Mouse (Mus musculus) lung, adult 2 months (tissue): ENCODE data around the gene Ttc38. TPM values are rescaled to one million over a fixed set of nuclear protein-coding genes. Genes with fewer than 3 reads are reported as not detected.
A peak's percentile ranks its signal among the peaks of the same experiment; 100 is the strongest.

ENCODE experiments used
- DNase-seq: peaks from one replicate; pipeline ENCODE4 v3.0.0; 2022
- H3K4me1 ChIP-seq: fragments of 200-500 bp; 2 replicates; pipeline ENCODE4 v1.6.1; 2011; ENCODE audit warnings: low read length; ENCODE audit not compliant: control insufficient read depth, insufficient read depth
- H3K4me3 ChIP-seq: fragments of 200-500 bp; replicated peaks from 2 replicates; pipeline ENCODE3; 2011; ENCODE audit warnings: low read depth, mild to moderate bottlenecking, control low read depth, low read length; ENCODE audit errors: extremely low read depth
- CTCF ChIP-seq: fragments of 200-500 bp; IDR thresholded peaks from 2 replicates; pipeline ENCODE4 v1.5.1; 2011; ENCODE audit warnings: mild to moderate bottlenecking, low read length, control low read depth; ENCODE audit not compliant: insufficient read depth
- POLR2A ChIP-seq: fragments of 200-500 bp; IDR thresholded peaks from 2 replicates; pipeline ENCODE4 v1.6.1; 2011; ENCODE audit warnings: low read depth, mild to moderate bottlenecking, control low read depth, low read length, borderline replicate concordance; ENCODE audit errors: extremely low read depth
- WGBS: fragments of 180-500 bp; shearing (Covaris S2); methylation state at CpG from one replicate; pipeline ENCODE4 v1.1.7; 2018; 5-methylcytosine and 5-hydroxymethylcytosine counted together
- polyA plus RNA-seq: library from polyadenylated mRNA; depleted of rRNA; stranded (reverse); fragments of >200 nt; gene quantifications from 2 replicates; pipeline ENCODE4 v1.2.3, GENCODE M21; 2012; rRNA removed

Gene Ttc38
- polyA plus RNA-seq, result 8.7 and 13.0 TPM in 2 replicates

GRCm38 (mm10) chr15:85831954-85832590, at the start of gene Ttc38:
Gene Ttc38, plus strand, starts transcription at chr15:85832306.
- Histone ChIP-seq H3K4me3 (peak within 1 kb of the TSS; percentile 90), H3K4me1 (peaks cover 5% of the 10 kb centered on the region)
- peak; percentile 81 for DNase-seq
- TF ChIP-seq POLR2A (peak; percentile 75; the same call in 1 of the 2 replicates), CTCF (no peak)
- WGBS, result under 1% methylated on average over 27 of the region's 27 CpGs

GRCm38 (mm10) chr15:85783146-85783545, 49.0 kb upstream of the Ttc38 start:
- TF ChIP-seq CTCF (no peak), POLR2A (no peak)
- WGBS, result 66% methylated on average over 4 of the region's 4 CpGs
- Histone ChIP-seq H3K4me3 (no peak overlapping the region), H3K4me1 (no peaks in the 10 kb centered on the region)
- no peak for DNase-seq

GRCm38 (mm10) chr15:85784341-85784740, 47.8 kb upstream of the Ttc38 start:
- WGBS, result 92% methylated on average over 3 of the region's 3 CpGs
- no peak for DNase-seq
- Histone ChIP-seq H3K4me3 (no peak overlapping the region), H3K4me1 (no peaks in the 10 kb centered on the region)
- no peak for TF ChIP-seq CTCF
- no peak for TF ChIP-seq POLR2A

DNA sequence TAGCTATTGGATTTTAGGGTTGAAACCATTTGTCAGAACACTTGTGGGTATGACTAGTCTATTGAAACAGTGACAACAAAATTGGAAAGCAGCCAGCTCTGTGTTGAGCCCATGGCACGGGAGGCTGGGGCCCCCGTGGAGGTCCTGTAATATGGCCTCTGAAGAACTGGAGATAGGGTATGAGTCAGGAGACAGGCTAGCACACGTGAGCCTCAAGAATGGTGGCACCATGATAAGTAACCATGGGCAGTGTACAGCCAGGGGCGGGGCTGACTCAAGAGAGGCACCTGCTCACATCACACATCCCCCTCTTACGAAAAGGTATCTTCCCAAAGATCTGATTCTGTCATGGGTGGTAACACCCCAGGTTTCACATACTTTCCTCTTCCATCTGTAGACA, 45.4 kb upstream of the Ttc38 start:
- TF ChIP-seq POLR2A, result no peak
- TF ChIP-seq CTCF, result no peak
- no peak for DNase-seq
- no peaks in the 10 kb centered on the region for H3K4me1 ChIP-seq
- whole genome bisulfite sequencing, result 61% methylated on average over 5 of the region's 5 CpGs
- H3K4me3 ChIP-seq, result no peak overlapping the region

GRCm38 (mm10) chr15:85787482-85787881, 44.6 kb upstream of the Ttc38 start:
- H3K4me3 ChIP-seq, result no peak overlapping the region
- 87% methylated on average over 6 of the region's 6 CpGs for WGBS
- no peak for DNase-seq
- no peaks in the 10 kb centered on the region for H3K4me1 ChIP-seq
- no peak for TF ChIP-seq POLR2A
- TF ChIP-seq CTCF, result no peak

DNA sequence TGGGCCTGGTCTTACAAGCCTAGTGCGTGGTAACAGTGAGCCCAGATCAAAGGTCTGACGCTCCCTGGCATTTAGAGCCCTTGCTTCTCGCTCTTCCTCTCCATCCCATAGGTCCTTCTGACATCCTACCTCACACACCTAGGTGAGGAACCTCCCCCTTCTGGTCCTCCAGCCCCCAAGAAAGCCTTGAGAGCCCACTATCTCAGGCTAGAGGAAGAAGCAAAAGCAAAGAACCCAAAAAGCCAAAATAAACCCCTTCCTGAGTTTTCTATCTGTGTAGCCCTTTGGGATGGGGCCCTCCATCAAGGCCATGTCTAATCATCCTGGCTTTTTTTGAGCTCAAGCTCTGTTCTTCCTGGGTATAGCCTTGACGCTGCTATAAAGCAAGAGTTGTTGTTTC, 44.1 kb upstream of the Ttc38 start:
- 90% methylated on average over 4 of the region's 4 CpGs for WGBS
- no peak for DNase-seq
- Histone ChIP-seq H3K4me3 (no peak overlapping the region), H3K4me1 (no peaks in the 10 kb centered on the region)
- TF ChIP-seq CTCF, result no peak
- TF ChIP-seq POLR2A, result no peak

DNA sequence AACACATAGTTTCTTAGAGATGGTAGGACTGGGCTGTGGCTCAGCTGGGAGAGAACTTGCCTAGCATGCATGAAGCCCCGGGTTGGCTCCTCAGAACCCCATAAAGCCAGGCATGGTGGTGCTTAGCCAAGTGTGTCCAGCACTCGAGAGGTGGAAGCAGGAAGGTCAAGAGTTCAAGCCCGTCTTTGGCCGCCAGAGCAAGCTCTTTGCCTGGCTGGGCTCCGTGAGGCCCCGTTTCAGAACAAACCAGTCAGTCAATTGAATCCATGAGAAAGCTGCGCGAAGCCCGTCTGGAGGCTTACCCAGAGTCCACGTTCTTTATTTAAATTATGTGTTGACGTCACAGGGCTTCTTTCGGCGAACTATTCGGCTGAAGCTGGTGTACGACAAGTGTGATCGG, 43.5 kb upstream of the Ttc38 start:
- DNase-seq, result no peak
- WGBS, result 68% methylated on average over 16 of the region's 16 CpGs
- TF ChIP-seq CTCF (no peak), POLR2A (no peak)
- Histone ChIP-seq H3K4me1 (no peaks in the 10 kb centered on the region), H3K4me3 (no peak overlapping the region)

DNA sequence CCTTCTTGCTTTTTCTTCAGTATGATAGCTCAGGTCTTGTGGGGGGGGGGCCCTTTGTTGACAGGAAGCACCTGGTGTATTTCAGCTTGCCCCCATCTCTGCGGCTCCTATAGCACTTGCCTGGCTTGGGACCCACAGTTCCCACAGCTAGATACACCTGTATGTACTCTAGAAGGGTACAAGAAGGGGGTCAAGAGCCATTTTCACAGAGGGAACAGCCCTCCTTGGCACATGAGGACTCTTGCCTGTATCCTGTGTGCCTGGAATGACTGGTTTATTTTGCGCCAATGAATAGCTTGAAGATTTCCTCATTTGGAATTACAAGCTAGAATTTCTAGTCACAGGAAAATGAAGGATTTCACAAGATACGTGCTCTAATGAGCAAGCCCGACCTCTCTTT, 40.7 kb upstream of the Ttc38 start:
- TF ChIP-seq CTCF, result no peak
- no peak for TF ChIP-seq POLR2A
- no peak for DNase-seq

GRCm38 (mm10) chr15:85792819-85793218, 39.3 kb upstream of the Ttc38 start:
- DNase-seq, result no peak
- Histone ChIP-seq H3K4me1 (no peaks in the 10 kb centered on the region), H3K4me3 (no peak overlapping the region)
- TF ChIP-seq POLR2A (no peak), CTCF (no peak)
- WGBS, result 53% methylated on average over 1 of the region's 1 CpGs

More for the DNA sequence above, 40.7 kb upstream of the Ttc38 start:
- H3K4me3 ChIP-seq, result no peak overlapping the region
- 73% methylated on average over 4 of the region's 4 CpGs for WGBS
- no peaks in the 10 kb centered on the region for H3K4me1 ChIP-seq

GRCm38 (mm10) chr15:85795516-85795915, 36.6 kb upstream of the Ttc38 start:
- H3K4me1 ChIP-seq, result no peaks in the 10 kb centered on the region
- WGBS, result 72% methylated on average over 6 of the region's 6 CpGs
- no peak overlapping the region for H3K4me3 ChIP-seq
- no peak for DNase-seq
- TF ChIP-seq CTCF (no peak), POLR2A (no peak)
